Mouse (Mus musculus) limb, embryonic 11.5 days (tissue): ENCODE results near the gene Gabrb1. TPM values are rescaled to one million over a fixed set of nuclear protein-coding genes. Genes with fewer than 3 reads are reported as not detected.

Experiments
- ATAC-seq: fragments of 200-750 bp; cut with Nextera tagmentation; 2 replicates; pipeline ENCODE4 v1.8.0; 2017; ENCODE audit warnings: low read depth; ENCODE audit not compliant: insufficient number of reproducible peaks, low FRiP score, low TSS enrichment
- DNase-seq: peaks from one replicate; pipeline ENCODE4 v3.0.0-alpha.2; 2015; ENCODE audit warnings: low spot score
- H3K27ac ChIP-seq: fragments of 300-500 bp; sonication (generic); replicated peaks from 2 replicates; pipeline ENCODE4 v1.5.1; 2014; ENCODE audit warnings: low read depth, mild to moderate bottlenecking, low read length
- H3K27me3 ChIP-seq: fragments of 300-500 bp; sonication (generic); 2 replicates; pipeline ENCODE4 v1.6.1; 2014; ENCODE audit warnings: mild to moderate bottlenecking, low read length, mixed read lengths; ENCODE audit not compliant: control insufficient read depth, insufficient read depth
- H3K36me3 ChIP-seq: fragments of 300-500 bp; sonication (generic); 2 replicates; pipeline ENCODE4 v1.6.1; 2014; ENCODE audit warnings: mild to moderate bottlenecking, low read length, moderate library complexity, mixed read lengths; ENCODE audit not compliant: control insufficient read depth, insufficient read depth
- H3K4me1 ChIP-seq: fragments of 300-500 bp; sonication (generic); 2 replicates; pipeline ENCODE4 v1.6.1; 2014; ENCODE audit warnings: low read length, mixed read lengths; ENCODE audit not compliant: control insufficient read depth, insufficient read depth
- H3K4me2 ChIP-seq: fragments of 300-500 bp; sonication (generic); 2 replicates; pipeline ENCODE4 v1.6.1; 2014; ENCODE audit warnings: low read depth, mild to moderate bottlenecking, moderate library complexity; ENCODE audit not compliant: severe bottlenecking
- H3K4me3 ChIP-seq: fragments of 300-500 bp; sonication (generic); 2 replicates; pipeline ENCODE4 v1.5.1; 2014; ENCODE audit warnings: low read depth, low read length
- H3K9ac ChIP-seq: fragments of 300-500 bp; sonication (generic); 2 replicates; pipeline ENCODE4 v1.6.1; 2014; ENCODE audit warnings: mild to moderate bottlenecking, low read length
- H3K9me3 ChIP-seq: fragments of 300-500 bp; sonication (generic); 2 replicates; pipeline ENCODE4 v1.6.1; 2016; ENCODE audit warnings: low read length; ENCODE audit not compliant: control insufficient read depth
- WGBS: fragments of 180-500 bp; shearing (Covaris S2); extraction: QIAGEN DNeasy Blood & Tissue Kit; methylation state at CpG from one replicate; pipeline ENCODE4 v1.1.7; 2014; 5-methylcytosine and 5-hydroxymethylcytosine counted together
- polyA plus RNA-seq: library from polyadenylated mRNA; unstranded; fragments of >200 nt; fragmentation: Nextera tagmentation; extraction: Ambion mirVana; gene quantifications from 2 replicates; pipeline ENCODE4 v1.2.1, GENCODE M21; 2014

The Gabrb1 gene
- polyA plus RNA-seq, 1 experiment from 2014 or later = 0.21 TPM

GRCm38 (mm10) chr5:71965529-71965928 lies 307.6 kb downstream of the Gabrb1 start:
- Histone ChIP-seq H3K27me3 (no peaks in the 10 kb centered on the region), H3K4me2 (no peak overlapping the region), H3K27ac (no peak overlapping the region), H3K4me3 (no peak overlapping the region), H3K9me3 (no peaks in the 10 kb centered on the region), H3K4me1 (no peaks in the 10 kb centered on the region), H3K9ac (no peak overlapping the region), H3K36me3 (no peaks in the 10 kb centered on the region)
- DNase-seq (no peak), ATAC-seq (no peak)
- whole genome bisulfite sequencing = 81% methylated on average over 2 of the region's 2 CpGs

- H3K27me3 ChIP-seq = no peaks in the 10 kb centered on the region
- no peaks in the 10 kb centered on the region for H3K4me1 ChIP-seq
- no peak overlapping the region for H3K27ac ChIP-seq
- DNase-seq = no peak
- H3K4me3 ChIP-seq = no peak overlapping the region
- no peaks in the 10 kb centered on the region for H3K36me3 ChIP-seq
- WGBS = 80% methylated on average over 8 of the region's 8 CpGs
- no peak overlapping the region for H3K9ac ChIP-seq
- no peak for ATAC-seq
- no peaks in the 10 kb centered on the region for H3K9me3 ChIP-seq
- H3K4me2 ChIP-seq = no peak overlapping the region
Observed at GRCm38 (mm10) chr5:71970140-71970800, 312.4 kb downstream of the Gabrb1 start.

DNA sequence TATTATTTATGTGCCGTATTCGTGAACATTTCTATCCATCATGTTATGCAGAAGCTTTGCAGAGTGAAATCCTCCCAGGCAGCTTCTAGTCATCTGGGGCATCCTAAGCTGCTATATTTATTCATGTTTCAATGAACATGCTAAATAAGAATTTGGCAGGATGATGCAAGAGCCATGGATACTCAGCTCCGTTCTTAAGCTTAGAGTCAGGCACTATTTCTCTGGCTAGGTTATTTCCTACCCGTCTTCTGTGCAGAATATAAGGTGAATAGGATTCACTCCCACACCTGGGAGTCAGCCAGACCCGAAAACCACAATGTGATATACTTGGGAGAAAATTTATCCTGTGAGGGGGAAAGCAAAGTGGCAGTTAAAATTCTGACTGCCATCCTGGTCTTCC lies 314.9 kb downstream of the Gabrb1 start:
- 85% methylated on average over 5 of the region's 5 CpGs for WGBS
- Histone ChIP-seq H3K9ac (no peak overlapping the region), H3K27me3 (no peaks in the 10 kb centered on the region), H3K27ac (no peak overlapping the region), H3K4me2 (no peak overlapping the region), H3K4me1 (no peaks in the 10 kb centered on the region), H3K36me3 (no peaks in the 10 kb centered on the region), H3K4me3 (no peak overlapping the region), H3K9me3 (no peaks in the 10 kb centered on the region)
- ATAC-seq (no peak), DNase-seq (no peak)

DNA sequence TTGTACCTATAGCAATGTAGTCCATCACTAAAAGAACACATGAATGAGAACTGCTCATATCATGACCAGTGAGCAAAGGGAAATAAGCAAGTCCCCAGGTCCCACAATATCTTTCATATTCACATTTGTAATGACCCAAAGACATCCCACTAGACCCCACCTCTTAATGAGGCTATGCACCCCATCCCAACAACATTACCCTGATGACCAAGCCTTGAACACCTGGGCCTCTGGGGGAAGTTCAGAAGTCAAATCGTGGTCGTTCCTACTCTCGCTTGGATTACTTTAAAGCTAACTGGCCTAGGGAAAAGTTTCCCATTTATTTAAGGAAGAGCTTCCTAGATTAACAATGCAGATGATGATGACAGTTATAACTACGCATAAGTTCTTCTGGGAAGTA lies 318.2 kb downstream of the Gabrb1 start:
- no peaks in the 10 kb centered on the region for H3K4me1 ChIP-seq
- DNase-seq (no peak), ATAC-seq (no peak)
- no peak overlapping the region for H3K9ac ChIP-seq
- no peak overlapping the region for H3K4me3 ChIP-seq
- H3K27ac ChIP-seq = no peak overlapping the region
- no peaks in the 10 kb centered on the region for H3K9me3 ChIP-seq
- H3K36me3 ChIP-seq = no peaks in the 10 kb centered on the region
- H3K27me3 ChIP-seq = no peaks in the 10 kb centered on the region
- 93% methylated on average over 4 of the region's 4 CpGs for WGBS
- H3K4me2 ChIP-seq = no peak overlapping the region

- Histone ChIP-seq H3K9ac (no peak overlapping the region), H3K27me3 (no peaks in the 10 kb centered on the region), H3K9me3 (no peaks in the 10 kb centered on the region), H3K36me3 (no peaks in the 10 kb centered on the region), H3K27ac (no peak overlapping the region), H3K4me1 (no peaks in the 10 kb centered on the region), H3K4me3 (no peak overlapping the region), H3K4me2 (no peak overlapping the region)
- 70% methylated on average over 5 of the region's 5 CpGs for WGBS
- no peak for DNase-seq
- no peak for ATAC-seq
Observed at GRCm38 (mm10) chr5:71976571-71977061, 318.7 kb downstream of the Gabrb1 start.

DNA sequence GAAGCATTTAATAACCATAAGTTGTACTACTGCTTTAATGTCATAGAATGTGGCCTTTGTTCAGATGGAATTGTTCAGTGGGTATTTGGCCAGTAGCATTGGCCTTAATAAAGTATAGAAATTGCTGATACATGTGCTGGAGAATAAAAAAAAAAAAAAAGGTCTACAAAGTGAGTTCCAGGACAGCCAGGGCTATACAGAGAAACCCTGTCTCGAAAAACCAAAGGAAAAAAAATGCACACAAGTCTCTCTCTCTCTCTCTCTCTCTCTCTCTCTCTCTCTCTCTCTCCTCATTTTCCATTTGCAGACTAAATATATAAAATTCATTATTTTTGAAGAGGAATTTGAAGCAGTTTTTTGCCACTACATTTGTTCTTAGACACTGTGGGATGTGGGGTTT lies 328.6 kb downstream of the Gabrb1 start:
- H3K9ac ChIP-seq = no peak overlapping the region
- no peak for DNase-seq
- H3K4me3 ChIP-seq = no peak overlapping the region
- H3K27ac ChIP-seq = no peak overlapping the region
- ATAC-seq = no peak
- no peaks in the 10 kb centered on the region for H3K9me3 ChIP-seq
- H3K36me3 ChIP-seq = no peaks in the 10 kb centered on the region
- no peaks in the 10 kb centered on the region for H3K27me3 ChIP-seq
- no peak overlapping the region for H3K4me2 ChIP-seq
- no peaks in the 10 kb centered on the region for H3K4me1 ChIP-seq
- 76% methylated on average over 1 of the region's 1 CpGs for WGBS

DNA sequence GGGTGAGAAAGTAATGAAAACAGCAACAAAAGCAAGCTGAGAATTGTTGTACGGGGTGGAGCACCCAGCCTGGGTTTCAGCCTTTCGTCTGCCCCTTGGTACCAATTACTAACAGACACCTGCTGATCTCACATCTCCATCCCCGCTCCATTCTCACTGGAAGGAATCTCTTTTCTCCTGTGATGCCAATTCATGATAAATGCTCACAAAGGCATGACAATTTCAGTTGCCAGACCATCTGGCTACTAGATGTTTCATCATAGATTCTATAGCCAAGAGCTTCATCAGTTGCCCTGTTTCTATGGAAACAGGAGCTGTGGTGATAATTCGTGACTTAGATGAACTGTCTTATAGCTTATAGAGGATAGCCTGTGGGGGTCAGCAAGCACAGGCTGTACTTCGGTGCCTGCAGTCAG lies 329.1 kb downstream of the Gabrb1 start:
- H3K9ac ChIP-seq = no peak overlapping the region
- H3K4me3 ChIP-seq = no peak overlapping the region
- H3K4me1 ChIP-seq = no peaks in the 10 kb centered on the region
- H3K9me3 ChIP-seq = no peaks in the 10 kb centered on the region
- H3K27me3 ChIP-seq = no peaks in the 10 kb centered on the region
- no peak overlapping the region for H3K4me2 ChIP-seq
- no peak for DNase-seq
- no peak overlapping the region for H3K27ac ChIP-seq
- ATAC-seq = no peak
- WGBS = 74% methylated on average over 5 of the region's 5 CpGs
- no peaks in the 10 kb centered on the region for H3K36me3 ChIP-seq

DNA sequence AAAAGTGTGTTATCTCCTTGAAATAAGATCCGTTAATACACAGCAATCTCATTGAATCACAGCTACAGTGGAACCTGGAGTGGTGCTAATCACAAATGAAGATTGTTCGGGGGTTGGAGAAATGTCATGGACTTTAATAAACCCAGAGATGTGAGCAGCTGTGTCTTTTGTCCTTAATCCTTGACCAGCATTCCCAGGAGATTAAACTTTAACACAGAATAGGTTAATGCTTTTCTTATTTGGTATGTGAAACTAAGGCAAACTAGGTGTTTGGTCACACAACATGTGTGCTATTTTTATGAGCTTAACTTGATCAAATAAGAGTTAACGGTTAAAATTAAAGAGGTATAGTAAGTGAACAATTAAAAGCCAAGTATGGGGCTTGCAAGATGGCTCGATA lies 341.6 kb downstream of the Gabrb1 start:
- 84% methylated on average over 4 of the region's 4 CpGs for WGBS
- Histone ChIP-seq H3K4me2 (no peak overlapping the region), H3K27ac (no peak overlapping the region), H3K27me3 (no peaks in the 10 kb centered on the region), H3K4me3 (no peak overlapping the region), H3K4me1 (no peaks in the 10 kb centered on the region), H3K9ac (no peak overlapping the region), H3K36me3 (no peaks in the 10 kb centered on the region), H3K9me3 (no peaks in the 10 kb centered on the region)
- ATAC-seq (no peak), DNase-seq (no peak)
